Mouse (Mus musculus): ENCODE results near the gene Gdf15. TPM values are rescaled to one million over a fixed set of nuclear protein-coding genes. Genes with fewer than 3 reads are reported as not detected.
A peak's percentile ranks its signal among the peaks of the same experiment; 100 is the strongest.

Gdf15 gene
- polyA plus RNA-seq, 1 experiment, result 6.7 TPM

DNA sequence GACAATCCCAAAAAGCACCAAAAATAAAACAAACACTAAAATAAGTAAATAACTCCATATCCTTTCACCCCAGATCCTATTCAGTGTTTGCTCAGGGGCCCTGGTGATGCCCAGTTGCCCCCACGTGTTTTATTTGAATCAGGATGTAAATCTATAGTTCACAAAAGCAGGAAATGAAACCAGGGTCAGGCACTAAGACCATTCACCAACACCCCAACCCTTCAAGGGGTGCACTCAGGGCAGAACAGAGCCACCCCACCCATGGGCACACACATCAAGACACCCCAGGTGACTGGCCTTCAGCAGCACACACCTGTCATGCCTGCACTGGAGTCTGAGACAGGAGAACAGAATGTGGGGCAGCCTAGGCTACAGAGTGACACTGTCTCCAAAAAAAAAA lies 21.9 kb upstream of the Gdf15 start:
- WGBS, result 70% methylated on average over 1 of the region's 1 CpGs
- Histone ChIP-seq H3K4me3 (ENCODE audit: control insufficient read depth, insufficient read depth, low read length) (no peak overlapping the region), H3K27ac (ENCODE audit: control insufficient read depth, insufficient read depth, low read length) (no peak overlapping the region), H3K4me1 (replicated peaks; ENCODE audit: control insufficient read depth, insufficient read depth, low read length) (peaks cover 3% of the 10 kb centered on the region), H3K27me3 (ENCODE audit: control insufficient read depth, insufficient read depth, low read length) (no peaks in the 10 kb centered on the region), H3K36me3 (ENCODE audit: control insufficient read depth, insufficient read depth, low read length) (peaks cover 14% of the 10 kb centered on the region; the same call in 1 of the 2 replicates)
- no peak for DNase-seq
- TF ChIP-seq CTCF (IDR thresholded peaks at IDR 0.05; ENCODE audit: borderline replicate concordance, control insufficient read depth, extremely low read depth, insufficient read depth, low read length, poor library complexity) (no peak), POLR2A (IDR thresholded peaks at IDR 0.05; ENCODE audit: control insufficient read depth, extremely low read depth, insufficient read depth, low read length, poor library complexity) (no peak)

DNA sequence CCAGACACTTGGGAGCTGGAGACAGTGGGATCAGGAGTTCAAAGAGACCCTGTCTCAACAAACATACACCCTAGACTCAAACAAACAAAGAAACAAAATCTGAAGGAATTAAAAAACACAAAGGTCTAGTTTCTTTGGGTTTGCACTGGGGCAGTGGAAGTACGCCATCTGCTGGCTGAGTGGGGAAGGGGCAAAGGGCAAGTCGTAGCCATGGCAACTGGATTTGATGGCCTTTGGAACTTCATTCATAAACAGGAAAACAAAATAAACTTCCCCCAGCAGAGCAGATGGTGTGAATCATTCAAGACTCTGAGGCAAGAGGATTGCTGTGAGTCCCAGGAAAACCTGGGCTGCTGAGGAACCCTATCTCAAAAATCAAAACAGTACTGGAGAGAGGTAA lies 21.0 kb upstream of the Gdf15 start:
- TF ChIP-seq POLR2A (IDR thresholded peaks at IDR 0.05; ENCODE audit: control insufficient read depth, extremely low read depth, insufficient read depth, low read length, poor library complexity) (no peak), CTCF (IDR thresholded peaks at IDR 0.05; ENCODE audit: borderline replicate concordance, control insufficient read depth, extremely low read depth, insufficient read depth, low read length, poor library complexity) (peak; percentile 66; the same call in 1 of the 2 replicates)
- peaks cover 14% of the 10 kb centered on the region; the same call in 1 of the 2 replicates for H3K36me3 ChIP-seq (ENCODE audit: control insufficient read depth, insufficient read depth, low read length)
- peak; percentile 57 for DNase-seq
- H3K27me3 ChIP-seq (ENCODE audit: control insufficient read depth, insufficient read depth, low read length), result no peaks in the 10 kb centered on the region
- H3K4me3 ChIP-seq (ENCODE audit: control insufficient read depth, insufficient read depth, low read length), result no peak overlapping the region
- H3K27ac ChIP-seq (ENCODE audit: control insufficient read depth, insufficient read depth, low read length), result no peak overlapping the region
- 37% methylated on average over 2 of the region's 2 CpGs for WGBS
- H3K4me1 ChIP-seq (replicated peaks; ENCODE audit: control insufficient read depth, insufficient read depth, low read length), result no peaks in the 10 kb centered on the region; the same call in 1 of the 2 replicates

DNA sequence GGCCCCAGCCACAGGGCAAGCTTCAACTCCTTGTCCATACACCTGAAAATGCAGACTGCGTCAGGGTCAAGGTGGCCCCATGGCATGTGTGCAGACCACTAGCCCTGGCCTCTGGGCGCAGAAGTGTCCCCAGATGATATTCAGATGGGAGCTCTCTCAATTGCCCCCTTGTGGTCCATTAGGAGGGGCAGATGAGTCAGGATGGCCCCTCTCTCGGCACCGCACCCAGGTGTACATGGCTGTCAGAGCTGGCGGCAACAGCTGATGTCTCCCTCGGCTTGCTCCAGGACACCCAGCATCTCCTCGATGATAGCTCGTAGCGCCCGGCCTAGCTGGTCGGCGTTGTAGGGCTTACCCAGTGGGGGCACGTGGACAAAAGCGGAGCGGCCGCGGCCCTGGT lies 18.1 kb upstream of the Gdf15 start:
- H3K4me3 ChIP-seq (ENCODE audit: control insufficient read depth, insufficient read depth, low read length), result no peak overlapping the region
- no peak for DNase-seq
- H3K27ac ChIP-seq (ENCODE audit: control insufficient read depth, insufficient read depth, low read length), result no peak overlapping the region
- TF ChIP-seq CTCF (IDR thresholded peaks at IDR 0.05; ENCODE audit: borderline replicate concordance, control insufficient read depth, extremely low read depth, insufficient read depth, low read length, poor library complexity) (no peak), POLR2A (IDR thresholded peaks at IDR 0.05; ENCODE audit: control insufficient read depth, extremely low read depth, insufficient read depth, low read length, poor library complexity) (no peak)
- H3K27me3 ChIP-seq (ENCODE audit: control insufficient read depth, insufficient read depth, low read length), result no peaks in the 10 kb centered on the region
- H3K4me1 ChIP-seq (replicated peaks; ENCODE audit: control insufficient read depth, insufficient read depth, low read length), result peaks cover 12% of the 10 kb centered on the region
- peaks cover 14% of the 10 kb centered on the region; the same call in 1 of the 2 replicates for H3K36me3 ChIP-seq (ENCODE audit: control insufficient read depth, insufficient read depth, low read length)
- 97% methylated on average over 17 of the region's 17 CpGs for WGBS

DNA sequence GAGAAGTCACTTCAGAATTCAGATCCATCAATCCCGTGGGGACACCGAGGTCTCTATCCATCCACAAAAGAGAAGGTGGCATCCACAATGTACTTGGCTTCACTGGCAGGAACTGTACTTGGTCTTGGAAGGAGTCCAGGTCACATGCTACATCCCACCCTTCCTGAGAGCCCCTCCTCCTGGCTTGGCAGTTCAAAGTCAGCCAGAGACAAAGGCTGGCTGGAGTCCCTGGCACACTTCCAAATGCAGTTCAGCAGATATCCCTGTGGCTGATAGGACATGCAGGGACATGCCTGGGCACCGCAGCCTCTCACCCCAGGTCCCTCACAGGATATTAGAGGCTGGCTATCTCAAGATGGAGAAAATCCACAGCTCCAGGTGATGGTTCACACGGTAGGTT lies 17.1 kb upstream of the Gdf15 start:
- WGBS, result 52% methylated on average over 4 of the region's 4 CpGs
- DNase-seq, result no peak
- no peak for TF ChIP-seq POLR2A (IDR thresholded peaks at IDR 0.05; ENCODE audit: control insufficient read depth, extremely low read depth, insufficient read depth, low read length, poor library complexity)
- TF ChIP-seq CTCF (IDR thresholded peaks at IDR 0.05; ENCODE audit: borderline replicate concordance, control insufficient read depth, extremely low read depth, insufficient read depth, low read length, poor library complexity), result no peak
- Histone ChIP-seq H3K4me3 (ENCODE audit: control insufficient read depth, insufficient read depth, low read length) (no peak overlapping the region), H3K4me1 (replicated peaks; ENCODE audit: control insufficient read depth, insufficient read depth, low read length) (peaks cover 22% of the 10 kb centered on the region), H3K27me3 (ENCODE audit: control insufficient read depth, insufficient read depth, low read length) (no peaks in the 10 kb centered on the region), H3K36me3 (ENCODE audit: control insufficient read depth, insufficient read depth, low read length) (peaks cover 14% of the 10 kb centered on the region; the same call in 1 of the 2 replicates), H3K27ac (ENCODE audit: control insufficient read depth, insufficient read depth, low read length) (no peak overlapping the region)

DNA sequence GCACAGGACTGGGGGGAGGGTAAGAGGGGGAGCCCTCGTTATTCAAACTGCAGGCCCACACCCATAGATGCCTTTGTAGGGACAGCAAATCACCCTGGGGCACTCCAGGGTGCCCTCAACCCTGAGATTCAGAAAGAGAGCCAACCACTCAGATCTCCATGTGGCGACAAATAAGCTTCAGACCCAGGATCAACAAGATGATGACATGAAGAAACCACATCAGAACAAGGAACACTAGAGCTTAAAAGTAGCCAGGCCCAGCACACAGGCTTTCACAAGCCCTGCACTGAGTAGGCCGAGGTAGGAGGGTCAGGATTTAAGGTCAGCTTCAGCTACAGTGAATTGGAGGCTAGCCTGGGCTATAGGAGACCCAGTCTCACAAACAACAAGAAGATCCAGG lies 16.7 kb upstream of the Gdf15 start:
- Histone ChIP-seq H3K4me1 (replicated peaks; ENCODE audit: control insufficient read depth, insufficient read depth, low read length) (peaks cover 22% of the 10 kb centered on the region), H3K4me3 (ENCODE audit: control insufficient read depth, insufficient read depth, low read length) (no peak overlapping the region), H3K27me3 (ENCODE audit: control insufficient read depth, insufficient read depth, low read length) (no peaks in the 10 kb centered on the region), H3K27ac (ENCODE audit: control insufficient read depth, insufficient read depth, low read length) (no peak overlapping the region), H3K36me3 (ENCODE audit: control insufficient read depth, insufficient read depth, low read length) (peaks cover 14% of the 10 kb centered on the region; the same call in 1 of the 2 replicates)
- DNase-seq, result no peak
- 77% methylated on average over 3 of the region's 3 CpGs for WGBS
- no peak for TF ChIP-seq CTCF (IDR thresholded peaks at IDR 0.05; ENCODE audit: borderline replicate concordance, control insufficient read depth, extremely low read depth, insufficient read depth, low read length, poor library complexity)
- no peak for TF ChIP-seq POLR2A (IDR thresholded peaks at IDR 0.05; ENCODE audit: control insufficient read depth, extremely low read depth, insufficient read depth, low read length, poor library complexity)

DNA sequence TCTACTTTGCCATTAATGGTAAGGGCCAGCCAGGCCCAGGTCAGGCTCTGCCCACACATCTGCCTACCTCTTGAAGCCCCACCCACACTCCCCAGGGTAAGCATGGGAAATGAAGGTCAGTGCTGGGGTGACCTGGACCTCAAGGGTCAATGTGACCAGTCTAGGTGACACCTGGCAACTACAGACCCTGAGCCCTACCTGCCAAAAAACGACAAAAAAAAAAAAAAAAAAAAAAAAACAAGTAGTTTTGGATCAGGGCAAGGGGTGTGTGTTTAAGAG lies 15.8 kb upstream of the Gdf15 start:
- WGBS, result 44% methylated on average over 1 of the region's 1 CpGs
- H3K4me3 ChIP-seq (ENCODE audit: control insufficient read depth, insufficient read depth, low read length), result no peak overlapping the region
- H3K36me3 ChIP-seq (ENCODE audit: control insufficient read depth, insufficient read depth, low read length), result peaks cover 14% of the 10 kb centered on the region; the same call in 1 of the 2 replicates
- H3K4me1 ChIP-seq (replicated peaks; ENCODE audit: control insufficient read depth, insufficient read depth, low read length), result peaks cover 22% of the 10 kb centered on the region
- DNase-seq, result no peak
- no peaks in the 10 kb centered on the region for H3K27me3 ChIP-seq (ENCODE audit: control insufficient read depth, insufficient read depth, low read length)
- H3K27ac ChIP-seq (ENCODE audit: control insufficient read depth, insufficient read depth, low read length), result no peak overlapping the region
- TF ChIP-seq POLR2A (IDR thresholded peaks at IDR 0.05; ENCODE audit: control insufficient read depth, extremely low read depth, insufficient read depth, low read length, poor library complexity), result no peak
- no peak for TF ChIP-seq CTCF (IDR thresholded peaks at IDR 0.05; ENCODE audit: borderline replicate concordance, control insufficient read depth, extremely low read depth, insufficient read depth, low read length, poor library complexity)

Data from thymus, adult 2 months (tissue).